Mouse (Mus musculus) megakaryocyte, embryonic 14.5 days (primary cell): Measurements from ENCODE around the gene Bricd5. TPM values are rescaled to one million over a fixed set of nuclear protein-coding genes. Genes with fewer than 3 reads are reported as not detected.

Experiments used
- H3K27me3 ChIP-seq: replicated peaks from 2 replicates; pipeline ENCODE3; 2012; ENCODE audit warnings: inconsistent platforms
- H3K36me3 ChIP-seq: replicated peaks from 2 replicates; pipeline ENCODE3; 2012; ENCODE audit warnings: low read length, inconsistent platforms, mixed read lengths
- H3K4me1 ChIP-seq: 2 replicates; pipeline ENCODE4 v1.6.1; 2012; ENCODE audit warnings: inconsistent platforms
- H3K4me3 ChIP-seq: replicated peaks from 2 replicates; pipeline ENCODE3; 2012; ENCODE audit warnings: moderate library complexity, mild to moderate bottlenecking, inconsistent platforms
- H3K9me3 ChIP-seq: 2 replicates; pipeline ENCODE4 v1.6.1; 2012; ENCODE audit warnings: inconsistent platforms
- FLI1 ChIP-seq: IDR thresholded peaks from 2 replicates; pipeline ENCODE4 v1.6.1; 2012; ENCODE audit warnings: low read length, inconsistent platforms, mixed read lengths
- GATA1 ChIP-seq: IDR thresholded peaks from 3 replicates; pipeline ENCODE4 v1.6.1; 2012; ENCODE audit warnings: mixed read lengths, low read length, inconsistent platforms, borderline replicate concordance
- polyA plus RNA-seq: library from polyadenylated mRNA; stranded (reverse); fragments of >175 nt; gene quantifications from 2 replicates; pipeline ENCODE4 v1.2.3, GENCODE M21; 2012; ENCODE audit warnings: low replicate concordance; ENCODE audit not compliant: insufficient read depth

Gene Bricd5
- polyA plus RNA-seq, 1 experiment, result not detected

GRCm38 (mm10) chr17:24524734-24525133 is 51.0 kb downstream of the Bricd5 start:
- no peaks in the 10 kb centered on the region for H3K9me3 ChIP-seq
- H3K27me3 ChIP-seq, result no peaks in the 10 kb centered on the region
- peaks cover 72% of the 10 kb centered on the region for H3K4me1 ChIP-seq
- no peak overlapping the region for H3K4me3 ChIP-seq
- TF ChIP-seq GATA1 (no peak), FLI1 (no peak)
- peaks cover 57% of the 10 kb centered on the region for H3K36me3 ChIP-seq

Other genes with a start within 250 kb of the Bricd5 start
- 14.9 and 32.9 TPM in 2 replicates for gene Ccnf, start 222.4 kb upstream of the Bricd5 start, polyA plus RNA-seq
- gene Abca17, start 122.8 kb upstream of the Bricd5 start, polyA plus RNA-seq, result not detected in 2 replicates
- 1.9 and 7.6 TPM in 2 replicates for gene Abca3, start 121.9 kb upstream of the Bricd5 start, polyA plus RNA-seq
- gene Rnps1, start 59.3 kb upstream of the Bricd5 start, polyA plus RNA-seq, result 183 and 234 TPM in 2 replicates
- gene Eci1, start 47.2 kb upstream of the Bricd5 start, polyA plus RNA-seq, result 11.7 and 67.7 TPM in 2 replicates
- not detected in 2 replicates for gene Dnase1l2, start 30.8 kb upstream of the Bricd5 start, polyA plus RNA-seq
- gene E4f1, start 3.6 kb upstream of the Bricd5 start, polyA plus RNA-seq, result 9.7 and 18.7 TPM in 2 replicates
- 48.8 and 102 TPM in 2 replicates for gene Pgp, start 3.5 kb upstream of the Bricd5 start, polyA plus RNA-seq
- gene Mlst8, start 5.2 kb downstream of the Bricd5 start, polyA plus RNA-seq, result 2.3 and 3.7 TPM in 2 replicates
- gene Caskin1, start 14.7 kb downstream of the Bricd5 start, polyA plus RNA-seq, result not detected in 2 replicates
- gene Traf7, start 54.1 kb downstream of the Bricd5 start, polyA plus RNA-seq, result 122 and 123 TPM in 2 replicates
- not detected in 2 replicates for gene Rab26, start 60.3 kb downstream of the Bricd5 start, polyA plus RNA-seq
- 3.5 and 5.6 TPM in 2 replicates for gene Pkd1, start 76.0 kb downstream of the Bricd5 start, polyA plus RNA-seq
- 26.7 and 30.6 TPM in 2 replicates for gene Tsc2, start 158.7 kb downstream of the Bricd5 start, polyA plus RNA-seq
- gene Nthl1, start 158.8 kb downstream of the Bricd5 start, polyA plus RNA-seq, result 8.2 TPM in 1 of 2 replicates, not detected in the other
- gene Slc9a3r2, start 176.4 kb downstream of the Bricd5 start, polyA plus RNA-seq, result 0.85 TPM in 1 of 2 replicates, not detected in the other
- 1.1 TPM in 1 of 2 replicates, not detected in the other for gene Npw, start 184.6 kb downstream of the Bricd5 start, polyA plus RNA-seq
- gene Zfp598, start 195.8 kb downstream of the Bricd5 start, polyA plus RNA-seq, result 45.3 and 55.8 TPM in 2 replicates
- 0.04 TPM in 1 of 2 replicates, not detected in the other for gene Syngr3, start 216.1 kb downstream of the Bricd5 start, polyA plus RNA-seq
- 47.3 and 53.9 TPM in 2 replicates for gene Gfer, start 222.3 kb downstream of the Bricd5 start, polyA plus RNA-seq
- 1.5 and 2.1 TPM in 2 replicates for gene Noxo1, start 222.3 kb downstream of the Bricd5 start, polyA plus RNA-seq
- gene Tbl3, start 233.8 kb downstream of the Bricd5 start, polyA plus RNA-seq, result 16.6 and 17.1 TPM in 2 replicates
- gene Rnf151, start 244.2 kb downstream of the Bricd5 start, polyA plus RNA-seq, result 0.74 TPM in 1 of 2 replicates, not detected in the other
- 653 and 1,069 TPM in 2 replicates for gene Rps2, start 244.2 kb downstream of the Bricd5 start, polyA plus RNA-seq